Mouse (Mus musculus): ENCODE data around the gene Minpp1. TPM values are rescaled to one million over a fixed set of nuclear protein-coding genes. Genes with fewer than 3 reads are reported as not detected.

Gene Minpp1
- polyA plus RNA-seq, 1 experiment from 2014 or later, result 64.2 TPM

DNA sequence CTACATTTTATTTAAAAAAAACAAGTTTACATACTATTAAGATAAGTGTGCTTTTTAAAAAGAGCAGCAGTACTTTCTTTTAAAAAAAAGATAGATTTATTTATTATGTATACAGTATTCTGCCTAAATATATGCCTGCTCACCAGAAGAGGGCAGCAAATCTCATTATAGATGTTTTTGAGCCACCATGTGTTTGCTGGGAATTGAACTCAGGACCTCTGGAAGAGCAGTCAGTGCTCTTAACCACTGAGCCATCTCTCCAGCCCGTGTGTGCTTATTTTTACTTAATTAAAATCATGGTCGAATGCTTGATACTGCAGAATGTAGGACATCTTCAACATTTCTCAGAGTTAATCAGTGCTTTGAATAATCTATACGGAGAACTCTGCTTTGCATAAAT is 35.9 kb downstream of the Minpp1 start:
- no peaks in the 10 kb centered on the region for H3K9me3 ChIP-seq
- H3K27me3 ChIP-seq (ENCODE audit: poor library complexity, severe bottlenecking), result no peaks in the 10 kb centered on the region
- no peak overlapping the region for H3K27ac ChIP-seq
- no peaks in the 10 kb centered on the region; the same call in 1 of the 2 replicates for H3K4me1 ChIP-seq
- no peak for DNase-seq (ENCODE audit: extremely low spot score, low spot score)
- 87% methylated on average over 3 of the region's 3 CpGs for WGBS
- H3K4me3 ChIP-seq, result no peak overlapping the region
- H3K36me3 ChIP-seq (replicated peaks), result peaks cover 16% of the 10 kb centered on the region

DNA sequence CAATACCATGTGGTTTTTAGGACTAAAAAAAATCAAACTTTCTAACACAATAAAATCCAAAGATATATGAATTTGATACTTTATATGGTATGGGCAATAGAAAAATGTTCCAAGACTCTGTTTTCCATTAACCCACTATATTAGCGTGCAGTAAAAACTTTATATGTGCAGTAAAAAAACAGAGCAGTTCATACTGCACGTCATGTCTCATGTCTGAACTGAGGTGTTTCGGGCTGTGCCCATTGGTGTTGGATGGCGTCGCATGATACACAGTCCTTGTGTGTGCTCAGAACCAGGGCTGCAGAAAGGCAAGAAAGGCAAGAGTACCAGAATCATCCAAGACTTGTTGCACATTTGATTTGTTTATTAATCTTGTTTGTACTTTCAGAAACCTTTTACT is 36.7 kb downstream of the Minpp1 start:
- H3K4me1 ChIP-seq, result no peaks in the 10 kb centered on the region; the same call in 1 of the 2 replicates
- no peak overlapping the region for H3K27ac ChIP-seq
- no peak overlapping the region for H3K4me3 ChIP-seq
- 97% methylated on average over 5 of the region's 5 CpGs for WGBS
- H3K36me3 ChIP-seq (replicated peaks), result peaks cover 8% of the 10 kb centered on the region
- DNase-seq (ENCODE audit: extremely low spot score, low spot score), result no peak
- H3K27me3 ChIP-seq (ENCODE audit: poor library complexity, severe bottlenecking), result no peaks in the 10 kb centered on the region
- no peaks in the 10 kb centered on the region for H3K9me3 ChIP-seq

DNA sequence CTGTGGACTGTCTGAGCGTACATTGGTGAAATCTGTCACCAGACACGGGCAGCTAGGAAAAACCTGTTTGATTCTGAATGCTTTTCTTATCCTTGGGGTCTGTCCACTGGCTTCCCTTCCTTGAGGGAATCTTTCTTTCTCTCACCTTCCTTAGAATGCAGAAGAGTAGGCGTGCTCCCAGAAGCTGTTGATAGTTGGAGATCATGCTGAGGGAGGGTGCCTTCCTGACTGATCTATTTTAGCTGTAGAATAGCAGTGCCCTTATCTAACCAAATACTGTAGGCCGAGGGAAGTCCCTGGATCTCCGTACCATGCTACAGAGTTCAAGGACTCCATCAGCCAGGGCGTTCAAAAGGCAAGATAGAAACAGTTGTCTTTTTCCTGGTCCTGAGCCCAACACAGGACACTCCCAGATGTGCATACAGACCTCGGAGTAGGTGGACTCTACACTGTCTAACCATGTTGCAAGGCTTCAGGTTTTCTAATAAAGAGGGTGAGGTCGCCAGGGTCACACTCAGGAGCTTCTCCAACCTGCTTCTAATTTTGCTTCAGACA is 37.3 kb downstream of the Minpp1 start:
- no peak for DNase-seq (ENCODE audit: extremely low spot score, low spot score)
- no peaks in the 10 kb centered on the region; the same call in 1 of the 2 replicates for H3K4me1 ChIP-seq
- 85% methylated on average over 8 of the region's 8 CpGs for WGBS
- H3K36me3 ChIP-seq (replicated peaks), result peaks cover 2% of the 10 kb centered on the region; the same call in 1 of the 2 replicates
- no peak overlapping the region for H3K27ac ChIP-seq
- H3K27me3 ChIP-seq (ENCODE audit: poor library complexity, severe bottlenecking), result no peaks in the 10 kb centered on the region
- no peaks in the 10 kb centered on the region for H3K9me3 ChIP-seq
- no peak overlapping the region for H3K4me3 ChIP-seq

GRCm38 (mm10) chr19:32523769-32524515 is 38.4 kb downstream of the Minpp1 start:
- Histone ChIP-seq H3K27me3 (ENCODE audit: poor library complexity, severe bottlenecking) (no peaks in the 10 kb centered on the region), H3K4me1 (peaks cover 4% of the 10 kb centered on the region), H3K36me3 (replicated peaks) (no peaks in the 10 kb centered on the region), H3K4me3 (no peak overlapping the region), H3K9me3 (no peaks in the 10 kb centered on the region), H3K27ac (no peak overlapping the region)
- WGBS, result 84% methylated on average over 14 of the region's 14 CpGs
- no peak for DNase-seq (ENCODE audit: extremely low spot score, low spot score)

- Histone ChIP-seq H3K9me3 (no peaks in the 10 kb centered on the region), H3K27me3 (ENCODE audit: poor library complexity, severe bottlenecking) (no peaks in the 10 kb centered on the region), H3K27ac (no peak overlapping the region), H3K4me3 (no peak overlapping the region), H3K36me3 (replicated peaks) (no peaks in the 10 kb centered on the region), H3K4me1 (peaks cover 9% of the 10 kb centered on the region)
- DNase-seq (ENCODE audit: extremely low spot score, low spot score), result no peak
- WGBS, result 73% methylated on average over 3 of the region's 3 CpGs
These were observed 38.9 kb downstream of the Minpp1 start for GRCm38 (mm10) chr19:32524516-32524860.

GRCm38 (mm10) chr19:32527139-32527538 is 41.6 kb downstream of the Minpp1 start:
- Histone ChIP-seq H3K4me3 (no peak overlapping the region), H3K27ac (no peak overlapping the region), H3K9me3 (no peaks in the 10 kb centered on the region), H3K4me1 (peaks cover 16% of the 10 kb centered on the region), H3K36me3 (replicated peaks) (no peaks in the 10 kb centered on the region), H3K27me3 (ENCODE audit: poor library complexity, severe bottlenecking) (no peaks in the 10 kb centered on the region)
- 95% methylated on average over 5 of the region's 5 CpGs for WGBS
- no peak for DNase-seq (ENCODE audit: extremely low spot score, low spot score)

DNA sequence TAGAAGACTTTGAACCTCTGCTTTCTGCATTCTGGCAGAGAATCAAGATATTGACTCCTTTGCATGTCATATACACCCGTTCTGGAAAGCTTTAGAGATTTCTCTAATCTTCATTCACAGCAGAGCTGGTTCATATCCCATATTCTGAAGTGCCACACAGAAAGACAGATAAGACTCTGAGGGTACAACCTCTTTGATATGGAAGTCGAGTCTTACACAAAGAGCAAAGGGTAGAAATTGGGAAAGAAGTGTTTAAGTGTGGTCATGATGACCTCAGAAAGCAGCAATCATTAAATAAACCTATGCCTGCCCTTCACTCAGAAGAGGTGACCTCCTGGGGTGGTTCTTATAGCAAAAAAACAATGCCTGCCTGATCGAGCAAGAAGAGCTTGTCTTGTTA is 43.2 kb downstream of the Minpp1 start:
- H3K36me3 ChIP-seq (replicated peaks), result no peaks in the 10 kb centered on the region
- H3K27me3 ChIP-seq (ENCODE audit: poor library complexity, severe bottlenecking), result no peaks in the 10 kb centered on the region
- no peak overlapping the region for H3K4me3 ChIP-seq
- H3K27ac ChIP-seq, result no peak overlapping the region
- no peak for DNase-seq (ENCODE audit: extremely low spot score, low spot score)
- H3K9me3 ChIP-seq, result no peaks in the 10 kb centered on the region
- H3K4me1 ChIP-seq, result peaks cover 16% of the 10 kb centered on the region
- 62% methylated on average over 3 of the region's 3 CpGs for WGBS

- Histone ChIP-seq H3K4me3 (no peak overlapping the region), H3K9me3 (no peaks in the 10 kb centered on the region), H3K27me3 (ENCODE audit: poor library complexity, severe bottlenecking) (no peaks in the 10 kb centered on the region), H3K4me1 (peaks cover 16% of the 10 kb centered on the region), H3K36me3 (replicated peaks) (no peaks in the 10 kb centered on the region), H3K27ac (peak overlapping the region; percentile 35; the same call in 1 of the 2 replicates)
- DNase-seq (ENCODE audit: extremely low spot score, low spot score), result no peak
- 63% methylated on average over 11 of the region's 11 CpGs for WGBS
These were observed 43.8 kb downstream of the Minpp1 start for GRCm38 (mm10) chr19:32529252-32529942.

- H3K9me3 ChIP-seq, result no peaks in the 10 kb centered on the region
- H3K4me1 ChIP-seq, result peaks cover 16% of the 10 kb centered on the region
- no peaks in the 10 kb centered on the region for H3K27me3 ChIP-seq (ENCODE audit: poor library complexity, severe bottlenecking)
- peak overlapping the region; percentile 48; the same call in 1 of the 2 replicates for H3K27ac ChIP-seq
- no peak for DNase-seq (ENCODE audit: extremely low spot score, low spot score)
- no peak overlapping the region for H3K4me3 ChIP-seq
- 88% methylated on average over 7 of the region's 7 CpGs for WGBS
- no peaks in the 10 kb centered on the region for H3K36me3 ChIP-seq (replicated peaks)
These were observed 44.7 kb downstream of the Minpp1 start for GRCm38 (mm10) chr19:32530296-32530695.

DNA sequence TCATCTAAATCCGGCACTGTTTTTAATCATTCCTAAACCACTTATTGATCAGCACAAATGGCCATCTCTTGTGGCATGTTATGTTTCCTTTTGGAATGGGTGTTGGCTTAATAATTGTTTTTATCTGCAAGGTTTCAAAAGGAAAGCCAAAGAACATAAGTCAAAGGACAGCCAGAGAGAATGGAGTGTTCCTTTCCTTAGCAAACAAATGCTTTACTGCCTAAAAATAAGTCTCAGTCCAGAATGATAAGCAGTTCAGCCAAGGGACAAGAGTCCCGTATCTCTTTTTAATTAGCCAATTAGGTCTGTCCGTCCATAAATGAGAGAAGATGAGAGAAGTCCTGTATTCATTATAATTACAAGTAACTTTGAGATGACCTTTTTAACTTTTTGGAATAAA is 46.8 kb downstream of the Minpp1 start:
- Histone ChIP-seq H3K36me3 (replicated peaks) (no peaks in the 10 kb centered on the region), H3K9me3 (no peaks in the 10 kb centered on the region), H3K27me3 (ENCODE audit: poor library complexity, severe bottlenecking) (no peaks in the 10 kb centered on the region), H3K27ac (no peak overlapping the region), H3K4me3 (no peak overlapping the region), H3K4me1 (peaks cover 16% of the 10 kb centered on the region)
- WGBS, result 82% methylated on average over 3 of the region's 3 CpGs
- no peak for DNase-seq (ENCODE audit: extremely low spot score, low spot score)

DNA sequence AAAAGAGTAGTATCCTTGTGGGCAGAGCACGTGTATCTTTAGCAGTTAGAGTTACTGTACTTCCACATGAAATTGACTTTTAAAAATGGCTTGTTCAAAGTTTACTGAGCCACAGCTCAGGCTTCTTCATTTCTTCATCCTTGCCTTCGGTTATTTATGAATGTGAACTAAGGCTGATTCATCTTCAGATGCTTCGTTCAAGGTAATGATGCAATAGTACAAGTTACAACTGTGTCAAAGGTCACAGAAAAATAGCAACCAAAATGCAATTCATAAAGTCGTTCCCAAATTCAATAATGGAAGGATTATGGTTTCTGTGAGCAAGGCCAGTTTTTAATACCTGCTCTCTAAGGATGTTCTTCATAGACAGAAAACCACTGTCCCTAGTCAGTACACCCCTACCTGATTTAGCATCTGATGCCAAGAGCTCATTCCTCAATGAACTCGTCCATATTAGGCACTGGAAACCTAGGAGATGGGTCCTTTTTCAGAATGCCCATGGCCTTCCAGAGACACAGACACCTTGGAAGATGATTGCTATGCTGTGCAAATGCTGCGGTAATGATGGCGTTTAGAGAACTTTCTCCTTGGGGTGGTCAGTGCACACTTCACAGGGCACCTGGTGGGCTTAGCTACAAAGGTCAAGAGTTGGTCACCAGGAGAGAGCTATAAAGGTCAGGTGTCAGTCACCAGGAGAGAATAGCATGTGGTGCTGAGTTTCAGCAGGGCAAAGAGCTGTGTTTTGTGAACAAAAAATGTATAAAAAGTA is 47.4 kb downstream of the Minpp1 start:
- no peak for DNase-seq (ENCODE audit: extremely low spot score, low spot score)
- Histone ChIP-seq H3K27ac (no peak overlapping the region), H3K4me1 (peaks cover 16% of the 10 kb centered on the region), H3K9me3 (no peaks in the 10 kb centered on the region), H3K27me3 (ENCODE audit: poor library complexity, severe bottlenecking) (no peaks in the 10 kb centered on the region), H3K4me3 (no peak overlapping the region), H3K36me3 (replicated peaks) (no peaks in the 10 kb centered on the region)
- WGBS, result 83% methylated on average over 7 of the region's 7 CpGs

GRCm38 (mm10) chr19:32534887-32535286 is 49.3 kb downstream of the Minpp1 start:
- Histone ChIP-seq H3K36me3 (replicated peaks) (no peaks in the 10 kb centered on the region), H3K27ac (no peak overlapping the region)
- DNase-seq (ENCODE audit: extremely low spot score, low spot score), result no peak

More at GRCm38 (mm10) chr19:32534887-32535286, 49.3 kb downstream of the Minpp1 start:
- peaks cover 3% of the 10 kb centered on the region; the same call in 1 of the 2 replicates for H3K4me1 ChIP-seq
- no peaks in the 10 kb centered on the region for H3K9me3 ChIP-seq
- no peaks in the 10 kb centered on the region for H3K27me3 ChIP-seq (ENCODE audit: poor library complexity, severe bottlenecking)
- no peak overlapping the region for H3K4me3 ChIP-seq

All from forebrain, embryonic 10.5 days (tissue).